Mouse (Mus musculus) c-Kit-positive CD71-positive TER-119-negative erythroid progenitor cells, embryonic 14.5 days (primary cell): Measurements from ENCODE around the gene Ntf5.

ENCODE experiments used
- DNase-seq: peaks from one replicate; pipeline ENCODE4 v3.0.0-alpha.2; 2013; ENCODE audit warnings: low read depth

Gene Ntf5

GRCm38 (mm10) chr7:45435038-45435437, 21.5 kb downstream of the Ntf5 start:
- no peak for DNase-seq

GRCm38 (mm10) chr7:45436444-45436843, 22.9 kb downstream of the Ntf5 start:
- DNase-seq, result no peak

GRCm38 (mm10) chr7:45437046-45437445, 23.6 kb downstream of the Ntf5 start:
- DNase-seq, result no peak

- DNase-seq, result no peak
Observed at GRCm38 (mm10) chr7:45437521-45438276, 24.2 kb downstream of the Ntf5 start, which contains the start of gene Ruvbl2. Ruvbl2 (minus strand) TSS chr7:45438096.

- no peak for DNase-seq
Observed at GRCm38 (mm10) chr7:45443526-45444420, 30.3 kb downstream of the Ntf5 start.

- DNase-seq, result no peak
Observed at GRCm38 (mm10) chr7:45446589-45446988, 33.1 kb downstream of the Ntf5 start.

GRCm38 (mm10) chr7:45447325-45447990, 34.0 kb downstream of the Ntf5 start:
- peak; percentile 42 for DNase-seq

- DNase-seq, result no peak
Observed at GRCm38 (mm10) chr7:45449974-45450373, 36.5 kb downstream of the Ntf5 start.

GRCm38 (mm10) chr7:45451344-45451982, 38.0 kb downstream of the Ntf5 start:
- peak; percentile 86 for DNase-seq

- DNase-seq, result no peak
Observed at GRCm38 (mm10) chr7:45454971-45455370, 41.5 kb downstream of the Ntf5 start.

GRCm38 (mm10) chr7:45455932-45456696, 42.6 kb downstream of the Ntf5 start:
- no peak for DNase-seq

GRCm38 (mm10) chr7:45456721-45457203, 43.3 kb downstream of the Ntf5 start:
- no peak for DNase-seq

- DNase-seq, result peak; percentile 51
Observed at GRCm38 (mm10) chr7:45457204-45458060, 43.9 kb downstream of the Ntf5 start.

- DNase-seq, result no peak
Observed at GRCm38 (mm10) chr7:45458748-45459563, 45.5 kb downstream of the Ntf5 start.

- DNase-seq, result peak; percentile 97
Observed at GRCm38 (mm10) chr7:45459564-45460140, 46.2 kb downstream of the Ntf5 start, which contains the start of gene Ftl1. Ftl1 (minus strand) TSS chr7:45459884.

GRCm38 (mm10) chr7:45460377-45460776, 46.9 kb downstream of the Ntf5 start:
- no peak for DNase-seq

GRCm38 (mm10) chr7:45460860-45461314, 47.4 kb downstream of the Ntf5 start:
- peak; percentile 72 for DNase-seq

- no peak for DNase-seq
Observed at GRCm38 (mm10) chr7:45461326-45461725, 47.8 kb downstream of the Ntf5 start.

GRCm38 (mm10) chr7:45461781-45462180, 48.3 kb downstream of the Ntf5 start:
- no peak for DNase-seq
